Mouse (Mus musculus) 3134 (cell line): Measurements from ENCODE around the gene Lipc.

ENCODE experiments used
- DNase-seq: peaks from one replicate; pipeline ENCODE4 v3.0.0-alpha.2; 2011; ENCODE audit warnings: low spot score; ENCODE audit not compliant: insufficient read length; ENCODE audit errors: extremely low read depth

Gene Lipc

GRCm38 (mm10) chr9:70952126-70952525 is at the start of gene Lipc:
Gene Lipc, minus strand, starts transcription at chr9:70952226.
- DNase-seq, result no peak

- DNase-seq, result no peak
These were observed 47.1 kb upstream of the Lipc start for GRCm38 (mm10) chr9:70999161-70999560.

GRCm38 (mm10) chr9:70998719-70999118 is 46.7 kb upstream of the Lipc start:
- DNase-seq, result peak; percentile 38

GRCm38 (mm10) chr9:70993326-70993725 is 41.3 kb upstream of the Lipc start:
- DNase-seq, result no peak

- no peak for DNase-seq
These were observed 39.4 kb upstream of the Lipc start for GRCm38 (mm10) chr9:70991401-70991800.

- no peak for DNase-seq
These were observed 35.2 kb upstream of the Lipc start for GRCm38 (mm10) chr9:70987210-70987609.

- no peak for DNase-seq
These were observed 31.0 kb upstream of the Lipc start for GRCm38 (mm10) chr9:70982991-70983480.

GRCm38 (mm10) chr9:70981721-70982120 is 29.7 kb upstream of the Lipc start:
- no peak for DNase-seq

- no peak for DNase-seq
These were observed 27.6 kb upstream of the Lipc start for GRCm38 (mm10) chr9:70979641-70980040.

- DNase-seq, result no peak
These were observed 27.1 kb upstream of the Lipc start for GRCm38 (mm10) chr9:70979171-70979570.

- no peak for DNase-seq
These were observed 25.4 kb upstream of the Lipc start for GRCm38 (mm10) chr9:70977392-70977791.

- no peak for DNase-seq
These were observed 23.9 kb upstream of the Lipc start for GRCm38 (mm10) chr9:70975921-70976320.

GRCm38 (mm10) chr9:70973286-70973685 is 21.3 kb upstream of the Lipc start:
- no peak for DNase-seq

- no peak for DNase-seq
These were observed 17.2 kb upstream of the Lipc start for GRCm38 (mm10) chr9:70969244-70969643.

- DNase-seq, result no peak
These were observed 14.3 kb upstream of the Lipc start for GRCm38 (mm10) chr9:70965999-70966994.

- no peak for DNase-seq
These were observed 13.4 kb upstream of the Lipc start for GRCm38 (mm10) chr9:70965422-70965821.

- no peak for DNase-seq
These were observed 13.0 kb upstream of the Lipc start for GRCm38 (mm10) chr9:70965011-70965410.

- DNase-seq, result no peak
These were observed 11.4 kb upstream of the Lipc start for GRCm38 (mm10) chr9:70963461-70963891.

GRCm38 (mm10) chr9:70962781-70963455 is 10.9 kb upstream of the Lipc start:
- no peak for DNase-seq

- DNase-seq, result no peak
These were observed 8.3 kb upstream of the Lipc start for GRCm38 (mm10) chr9:70960301-70960700.

GRCm38 (mm10) chr9:70959866-70960265 is 7.8 kb upstream of the Lipc start:
- DNase-seq, result no peak
